Mouse (Mus musculus) myocyte (in vitro differentiated cells): ENCODE measurements around the gene Bcl6. TPM values are rescaled to one million over a fixed set of nuclear protein-coding genes. Genes with fewer than 3 reads are reported as not detected.

Source experiments
- H3K27me3 ChIP-seq: one replicate; pipeline ENCODE4 v1.6.1; 2011; ENCODE audit not compliant: control insufficient read depth, insufficient read depth, insufficient read length
- H3K36me3 ChIP-seq: one replicate; pipeline ENCODE4 v1.6.1; 2011; ENCODE audit not compliant: control insufficient read depth, insufficient read depth
- H3K4me2 ChIP-seq: one replicate; pipeline ENCODE4 v1.6.1; 2011; ENCODE audit warnings: low read depth, control low read depth
- H3K4me3 ChIP-seq: one replicate; pipeline ENCODE4 v1.5.1; 2011; ENCODE audit warnings: mild to moderate bottlenecking, control low read depth, moderate library complexity
- H3K79me2 ChIP-seq: one replicate; pipeline ENCODE4 v1.6.1; 2011; ENCODE audit not compliant: control insufficient read depth, insufficient read depth
- H3ac ChIP-seq: one replicate; pipeline ENCODE4 v1.6.1; 2011; ENCODE audit not compliant: control insufficient read depth, insufficient read length
- CEBPB ChIP-seq: IDR thresholded peaks from 2 replicates; pipeline ENCODE4 v1.6.1; 2011; ENCODE audit warnings: mild to moderate bottlenecking, moderate library complexity; ENCODE audit not compliant: poor library complexity, insufficient read depth, severe bottlenecking
- E2F4 ChIP-seq: IDR thresholded peaks from one replicate; pipeline ENCODE4 v1.6.1; 2011; ENCODE audit warnings: mild to moderate bottlenecking, control low read depth, moderate library complexity; ENCODE audit not compliant: insufficient read depth
- MAX ChIP-seq: IDR thresholded peaks from one replicate; pipeline ENCODE4 v1.6.1; 2011; ENCODE audit warnings: low read depth, mild to moderate bottlenecking, control low read depth
- MYOD1 ChIP-seq, 3 experiments: IDR thresholded peaks; one replicate each; pipeline ENCODE4 v1.6.1; 2011; ENCODE audit warnings: control low read depth in 2 of 3, low read depth in 2 of 3, mild to moderate bottlenecking in 2 of 3, moderate library complexity in 1 of 3; ENCODE audit not compliant: insufficient read length in 2 of 3, control insufficient read depth in 1 of 3
- MYOG ChIP-seq, 3 experiments: IDR thresholded peaks; one replicate each; pipeline ENCODE4 v1.6.1; 2011; ENCODE audit warnings: control low read depth in 2 of 3, low read depth in 2 of 3, mild to moderate bottlenecking in 2 of 3; ENCODE audit not compliant: insufficient read length in 2 of 3, control insufficient read depth in 1 of 3, insufficient read depth in 1 of 3
- POLR2A ChIP-seq: IDR thresholded peaks from one replicate; pipeline ENCODE4 v1.6.1; 2011; ENCODE audit warnings: low read depth, mild to moderate bottlenecking, control low read depth, moderate library complexity; ENCODE audit not compliant: insufficient read length
- POLR2AphosphoS2 ChIP-seq: IDR thresholded peaks from one replicate; pipeline ENCODE4 v1.6.1; 2011; ENCODE audit warnings: low read depth, control low read depth; ENCODE audit not compliant: insufficient read length
- REST ChIP-seq: IDR thresholded peaks from one replicate; pipeline ENCODE4 v1.6.1; 2011; ENCODE audit warnings: mild to moderate bottlenecking, control low read depth, moderate library complexity; ENCODE audit not compliant: insufficient read depth, insufficient read length
- SRF ChIP-seq: IDR thresholded peaks from one replicate; pipeline ENCODE4 v1.6.1; 2011; ENCODE audit warnings: low read depth; ENCODE audit not compliant: control insufficient read depth, insufficient read length
- TCF12 ChIP-seq: IDR thresholded peaks from one replicate; pipeline ENCODE4 v1.6.1; 2011; ENCODE audit warnings: mild to moderate bottlenecking, control low read depth; ENCODE audit not compliant: poor library complexity, insufficient read depth, severe bottlenecking
- TCF3 ChIP-seq: IDR thresholded peaks from one replicate; pipeline ENCODE4 v1.6.1; 2011; ENCODE audit warnings: low read depth, control low read depth; ENCODE audit not compliant: insufficient read length
- USF1 ChIP-seq: IDR thresholded peaks from one replicate; pipeline ENCODE4 v1.6.1; 2011; ENCODE audit warnings: low read depth, mild to moderate bottlenecking, control low read depth, moderate library complexity
- polyA plus RNA-seq: library from polyadenylated mRNA; unstranded; fragments of >200 nt; fragmentation: generic; extraction: Trizol; gene quantifications from one replicate; pipeline ENCODE4 v1.2.1, GENCODE M21; 2012; ENCODE audit warnings: missing spikeins

The Bcl6 gene
- polyA plus RNA-seq, 1 experiment, result 28.5 TPM

DNA sequence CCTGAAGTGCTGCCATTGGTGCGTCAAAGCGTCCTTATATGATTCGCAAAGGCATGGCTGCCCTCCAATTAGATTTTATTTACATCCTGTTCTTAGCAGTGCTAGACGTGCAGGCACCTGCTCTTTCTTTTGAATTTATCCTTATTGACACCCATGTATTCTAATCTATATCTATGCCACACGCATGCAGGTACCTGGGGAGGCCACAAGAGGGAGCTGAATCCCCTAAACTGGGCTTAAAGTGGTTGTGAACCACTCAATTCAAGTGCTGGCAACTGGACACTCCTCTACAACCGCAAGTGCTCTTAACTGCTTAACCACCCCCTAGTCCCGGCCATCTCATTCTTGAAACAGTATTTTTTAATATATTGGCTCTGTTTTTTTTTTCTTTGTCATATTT lies 21.4 kb downstream of the Bcl6 start:
- H3K79me2 ChIP-seq, result no peaks in the 10 kb centered on the region
- no peak overlapping the region for H3ac ChIP-seq
- no peak overlapping the region for H3K4me3 ChIP-seq
- no peaks in the 10 kb centered on the region for H3K27me3 ChIP-seq
- H3K4me2 ChIP-seq, result no peak overlapping the region
- TF ChIP-seq SRF (no peak), TCF3 (no peak), E2F4 (no peak), MYOD1 (IDR thresholded peaks at IDR 0.05; ENCODE audit: control insufficient read depth in 1 of 3, insufficient read length in 2 of 3, low read depth in 2 of 3) (no peak), USF1 (no peak)
- H3K36me3 ChIP-seq, result peaks cover 64% of the 10 kb centered on the region

GRCm38 (mm10) chr16:23966066-23966465 lies 22.6 kb downstream of the Bcl6 start:
- Histone ChIP-seq H3K27me3 (no peaks in the 10 kb centered on the region), H3K4me2 (no peak overlapping the region), H3ac (no peak overlapping the region), H3K79me2 (no peaks in the 10 kb centered on the region), H3K4me3 (no peak overlapping the region), H3K36me3 (peaks cover 58% of the 10 kb centered on the region)
- TF ChIP-seq SRF, result no peak
- no peak for TF ChIP-seq TCF3

- Histone ChIP-seq H3ac (no peak overlapping the region), H3K79me2 (no peaks in the 10 kb centered on the region), H3K36me3 (peaks cover 46% of the 10 kb centered on the region), H3K27me3 (no peaks in the 10 kb centered on the region), H3K4me2 (no peak overlapping the region), H3K4me3 (no peak overlapping the region)
- no peak for TF ChIP-seq E2F4
- TF ChIP-seq SRF, result no peak
- no peak for TF ChIP-seq POLR2AphosphoS2
- TF ChIP-seq MYOD1 (IDR thresholded peaks at IDR 0.05; ENCODE audit: control insufficient read depth in 1 of 3, insufficient read length in 2 of 3, low read depth in 2 of 3), result no peak
- no peak for TF ChIP-seq USF1
- no peak for TF ChIP-seq TCF12
- TF ChIP-seq MAX, result no peak
- TF ChIP-seq POLR2A, result no peak
- no peak for TF ChIP-seq MYOG (IDR thresholded peaks at IDR 0.05; ENCODE audit: control insufficient read depth in 1 of 3, insufficient read depth in 1 of 3, insufficient read length in 2 of 3, low read depth in 2 of 3)
- no peak for TF ChIP-seq CEBPB
- TF ChIP-seq TCF3, result no peak
Observed at GRCm38 (mm10) chr16:23964706-23965367, 23.8 kb downstream of the Bcl6 start.

DNA sequence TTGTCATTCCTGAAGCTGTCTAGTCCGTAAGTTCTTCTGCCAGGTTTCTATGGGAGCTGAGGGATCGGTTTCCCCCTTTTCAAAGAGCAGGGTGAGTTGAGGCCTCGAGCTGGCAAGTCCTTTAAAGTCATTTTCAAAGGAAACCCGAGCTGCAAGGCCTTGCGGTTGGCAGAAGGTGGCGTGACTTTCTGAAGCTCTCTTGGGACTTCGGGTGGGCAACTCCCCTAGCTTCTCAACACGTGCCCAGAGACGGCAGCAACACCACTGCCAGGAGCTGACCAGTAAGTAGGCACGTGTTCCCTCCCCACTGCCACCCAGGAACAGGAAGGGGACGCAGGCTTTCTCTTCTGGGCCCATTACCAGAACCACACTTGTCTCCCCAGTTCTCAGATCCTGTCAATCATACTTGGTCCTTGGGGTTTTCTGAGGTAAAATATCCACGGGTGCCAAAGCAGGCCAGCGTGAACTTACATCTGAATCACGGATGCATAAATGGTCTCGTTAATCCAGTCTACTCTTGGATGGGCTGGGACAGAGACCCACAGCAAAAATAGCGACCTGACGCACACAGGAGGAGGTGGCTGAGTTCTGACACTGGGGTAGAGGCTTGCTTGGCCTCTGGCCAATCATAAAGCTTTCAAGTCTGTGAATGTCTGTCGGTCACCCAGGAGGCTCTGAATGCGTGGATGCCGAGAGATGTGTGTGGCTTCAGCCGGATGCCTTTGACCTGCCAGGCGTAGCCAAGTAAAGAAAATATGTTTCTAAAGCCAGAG lies 24.6 kb downstream of the Bcl6 start:
- Histone ChIP-seq H3K4me2 (no peak overlapping the region), H3K79me2 (no peaks in the 10 kb centered on the region), H3ac (no peak overlapping the region), H3K27me3 (no peaks in the 10 kb centered on the region), H3K36me3 (peaks cover 39% of the 10 kb centered on the region), H3K4me3 (no peak overlapping the region)
- TF ChIP-seq POLR2A, result peak; percentile 18
- TF ChIP-seq TCF12, result no peak
- TF ChIP-seq POLR2AphosphoS2, result peak; percentile 58
- no peak for TF ChIP-seq TCF3

- TF ChIP-seq MAX, result no peak
- no peak for TF ChIP-seq TCF3
- no peak for TF ChIP-seq MYOG (IDR thresholded peaks at IDR 0.05; ENCODE audit: control insufficient read depth in 1 of 3, insufficient read depth in 1 of 3, insufficient read length in 2 of 3, low read depth in 2 of 3)
- TF ChIP-seq TCF12, result no peak
- no peak for TF ChIP-seq E2F4
- no peak for TF ChIP-seq SRF
- TF ChIP-seq MYOD1 (IDR thresholded peaks at IDR 0.05; ENCODE audit: control insufficient read depth in 1 of 3, insufficient read length in 2 of 3, low read depth in 2 of 3), result no peak
- TF ChIP-seq REST, result no peak
- no peak for TF ChIP-seq CEBPB
- TF ChIP-seq POLR2AphosphoS2, result no peak
- TF ChIP-seq POLR2A, result no peak
- no peak for TF ChIP-seq USF1
- H3K36me3 ChIP-seq, result peaks cover 23% of the 10 kb centered on the region
- H3K27me3 ChIP-seq, result no peaks in the 10 kb centered on the region
- no peak overlapping the region for H3ac ChIP-seq
- H3K79me2 ChIP-seq, result no peaks in the 10 kb centered on the region
- no peak overlapping the region for H3K4me2 ChIP-seq
- H3K4me3 ChIP-seq, result no peak overlapping the region
Observed at GRCm38 (mm10) chr16:23962401-23962800, 26.3 kb downstream of the Bcl6 start.
